Mouse (Mus musculus) megakaryocyte-erythroid progenitor cell, adult 5 weeks (primary cell): ENCODE data around the gene Ankrd31. TPM values are rescaled to one million over a fixed set of nuclear protein-coding genes. Genes with fewer than 3 reads are reported as not detected.

Experiments
- polyA plus RNA-seq: library from polyadenylated mRNA; stranded (reverse); fragments of >175 nt; gene quantifications from 2 replicates; pipeline ENCODE4 v1.2.3, GENCODE M21; 2012

The Ankrd31 gene
- not detected in 2 replicates for polyA plus RNA-seq

DNA sequence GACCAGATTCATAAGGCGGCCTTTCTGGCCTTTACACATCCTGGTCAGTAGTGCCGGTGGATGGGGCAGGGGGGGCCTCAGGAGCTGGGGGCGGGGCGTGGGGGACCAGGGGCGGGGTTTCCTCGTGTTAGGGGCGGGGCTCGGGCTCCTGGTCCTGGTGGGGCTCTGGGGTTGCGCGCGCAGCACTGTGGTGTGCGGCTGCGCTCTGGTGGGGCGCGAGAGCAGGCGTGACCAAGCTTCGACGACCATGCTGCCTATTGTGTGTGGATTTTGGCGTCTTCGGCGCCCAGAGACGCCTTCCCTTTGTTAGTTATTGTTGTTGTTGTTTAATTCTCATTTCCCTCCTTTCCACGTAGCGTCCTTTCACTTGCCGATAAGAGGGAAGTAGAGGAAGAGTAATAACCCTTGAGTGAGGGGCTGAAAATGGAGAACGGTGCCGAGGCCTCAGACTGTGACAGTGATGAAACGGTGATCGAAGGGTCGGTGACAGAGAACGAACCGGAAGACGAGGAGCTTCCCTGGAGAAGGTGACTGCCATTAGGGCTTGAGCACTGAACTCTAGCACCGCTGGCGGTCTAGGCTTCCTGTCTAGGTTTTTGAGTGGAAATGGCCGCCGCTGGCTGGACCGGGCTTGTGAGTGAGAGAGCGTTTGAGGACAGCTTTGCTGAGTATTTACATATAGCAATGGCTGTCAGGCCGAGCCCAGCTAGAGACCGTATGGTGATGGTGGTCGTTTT, at the start of gene Ankrd31:
Gene Ankrd31, plus strand, starts transcription at position 164 of the 737 bp plus-strand sequence.

GRCm38 (mm10) chr13:96923999-96924961, 176.2 kb downstream of the Ankrd31 start, which contains the start of gene Gcnt4:
Gcnt4 (plus strand) TSS chr13:96924689.

Other genes starting within 250 kb of the Ankrd31 start
- 0.40 and 0.41 TPM in 2 replicates for gene Polk, start 205.7 kb upstream of the Ankrd31 start, polyA plus RNA-seq
- gene Col4a3bp, start 205.7 kb upstream of the Ankrd31 start, polyA plus RNA-seq: 13.5 and 15.1 TPM in 2 replicates
- gene Hmgcr, start 77.3 kb upstream of the Ankrd31 start, polyA plus RNA-seq: 6.7 and 7.6 TPM in 2 replicates
- 0.11 and 0.15 TPM in 2 replicates for gene Gcnt4, start 176.4 kb downstream of the Ankrd31 start, polyA plus RNA-seq